In the genomic region with DNA sequence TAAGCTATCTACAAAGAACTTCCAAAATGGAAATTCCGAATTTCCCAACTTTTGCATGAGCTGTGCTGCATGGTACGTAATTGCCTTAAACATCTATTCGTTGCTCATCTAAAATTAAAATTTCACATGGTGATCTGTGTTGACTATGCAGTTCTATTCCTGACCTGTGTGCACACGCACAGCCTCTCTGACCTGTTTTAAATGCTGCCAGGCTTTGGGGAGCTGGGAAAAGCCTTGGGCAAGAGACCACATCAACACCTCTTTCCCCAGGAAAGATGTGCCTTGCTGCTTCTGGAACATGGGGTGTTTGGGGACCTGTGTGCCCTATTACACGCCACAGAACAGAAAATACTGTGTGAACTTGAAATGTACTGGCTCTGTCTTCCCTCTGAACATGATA, we compare ENCODE assay signal across 21 mouse cellular contexts. TPM values are rescaled to one million over a fixed set of nuclear protein-coding genes. Genes with fewer than 3 reads are reported as not detected.
"Had no signal": no experiment of that assay in that cellular context is flagged by ENCODE, and none has a peak within 500 bp of the region (broad histone marks: within the 10 kb centered on the region; RNA-seq: fewer than 3 reads in every experiment).

No protein-coding gene starts in this region.

- DNase-seq: lung, adult 18-20 months; lung, embryonic 14.5 days; lung, postnatal 10 days; lung, postnatal 4 days; midbrain, embryonic 14.5 days; retina, postnatal 1 day; right cerebral cortex, adult 18-20 months; right cerebral cortex, postnatal 25 days; right cerebral cortex, postnatal 4 days; thymus, adult 2 months; thymus, postnatal 25 days; thymus, postnatal 4 days had no signal

- H3K9me3 ChIP-seq: midbrain, embryonic 10.5 days; midbrain, embryonic 12.5 days; neural tube, embryonic 13.5 days; neural tube, embryonic 15.5 days; stomach, embryonic 15.5 days had no signal

- H3K4me3 ChIP-seq: midbrain, embryonic 10.5 days; midbrain, embryonic 12.5 days; myocyte; neural tube, embryonic 13.5 days; neural tube, embryonic 15.5 days; stomach, embryonic 15.5 days had no signal

- H3K27me3 ChIP-seq: neural tube, embryonic 13.5 days; neural tube, embryonic 15.5 days; stomach, embryonic 15.5 days had no signal

- H3K27ac ChIP-seq: midbrain, embryonic 10.5 days; midbrain, embryonic 12.5 days; neural tube, embryonic 13.5 days; neural tube, embryonic 15.5 days; stomach, embryonic 15.5 days; stomach, postnatal 0 days had no signal

- H3K36me3 ChIP-seq: midbrain, embryonic 12.5 days; neural tube, embryonic 13.5 days; neural tube, embryonic 15.5 days; stomach, embryonic 15.5 days had no signal

- H3K4me1 ChIP-seq: neural tube, embryonic 13.5 days; neural tube, embryonic 15.5 days; stomach, embryonic 15.5 days had no signal

- ATAC-seq: midbrain, embryonic 16.5 days had no signal

- H3K4me2 ChIP-seq: lung, embryonic 14.5 days; midbrain, embryonic 12.5 days; neural tube, embryonic 13.5 days; neural tube, embryonic 15.5 days; stomach, embryonic 15.5 days had no signal

- H3K9ac ChIP-seq: lung, embryonic 14.5 days; midbrain, embryonic 12.5 days; neural tube, embryonic 13.5 days; neural tube, embryonic 15.5 days; stomach, embryonic 15.5 days had no signal

RNA-seq across cellular contexts. Expression of gene Cap2, which starts 25.7 kb away (rescaled TPM):
- total RNA-seq: megakaryocyte, adult 5-6 weeks had no signal
